Mouse (Mus musculus) layer of hippocampus, postnatal 36 days (tissue): ENCODE results near the gene 1700001O22Rik. TPM values are rescaled to one million over a fixed set of nuclear protein-coding genes. Genes with fewer than 3 reads are reported as not detected.

Experiments used
- DNase-seq, 2 experiments: peaks; one replicate each; pipeline ENCODE4 v3.0.0; 2022
- total RNA-seq, 2 experiments: library from RNA; stranded (reverse); gene quantifications; 2 replicates each; pipeline ENCODE4 v1.2.3; 2021

1700001O22Rik gene
- total RNA-seq, 2 experiments from 2014 or later: 4.8 to 5.6 TPM

DNA sequence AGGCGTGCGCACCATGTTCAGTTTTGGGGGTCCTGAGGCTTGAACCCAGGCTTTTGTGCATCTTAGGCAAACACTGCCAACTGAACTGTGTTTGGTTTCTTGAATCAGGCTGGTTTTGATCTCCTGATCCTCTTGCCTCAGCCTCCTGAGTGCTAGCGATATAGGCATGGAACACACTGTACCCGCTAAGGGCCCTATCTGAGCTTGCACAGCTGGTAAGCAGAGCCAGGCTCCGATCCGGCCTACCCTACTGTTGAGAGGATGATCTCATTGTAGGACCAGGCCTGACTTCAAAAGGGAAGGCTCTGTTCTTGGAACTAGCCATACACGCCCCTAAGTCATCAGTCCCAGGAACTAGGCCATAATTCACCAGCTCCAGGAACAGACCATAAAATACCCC lies 7.1 kb upstream of the 1700001O22Rik start:
- DNase-seq: no peak

- no peak for DNase-seq
Measured at GRCm38 (mm10) chr2:30809503-30809902, 6.0 kb upstream of the 1700001O22Rik start.

- no peak for DNase-seq
Measured at GRCm38 (mm10) chr2:30808296-30808655, 4.8 kb upstream of the 1700001O22Rik start.

DNA sequence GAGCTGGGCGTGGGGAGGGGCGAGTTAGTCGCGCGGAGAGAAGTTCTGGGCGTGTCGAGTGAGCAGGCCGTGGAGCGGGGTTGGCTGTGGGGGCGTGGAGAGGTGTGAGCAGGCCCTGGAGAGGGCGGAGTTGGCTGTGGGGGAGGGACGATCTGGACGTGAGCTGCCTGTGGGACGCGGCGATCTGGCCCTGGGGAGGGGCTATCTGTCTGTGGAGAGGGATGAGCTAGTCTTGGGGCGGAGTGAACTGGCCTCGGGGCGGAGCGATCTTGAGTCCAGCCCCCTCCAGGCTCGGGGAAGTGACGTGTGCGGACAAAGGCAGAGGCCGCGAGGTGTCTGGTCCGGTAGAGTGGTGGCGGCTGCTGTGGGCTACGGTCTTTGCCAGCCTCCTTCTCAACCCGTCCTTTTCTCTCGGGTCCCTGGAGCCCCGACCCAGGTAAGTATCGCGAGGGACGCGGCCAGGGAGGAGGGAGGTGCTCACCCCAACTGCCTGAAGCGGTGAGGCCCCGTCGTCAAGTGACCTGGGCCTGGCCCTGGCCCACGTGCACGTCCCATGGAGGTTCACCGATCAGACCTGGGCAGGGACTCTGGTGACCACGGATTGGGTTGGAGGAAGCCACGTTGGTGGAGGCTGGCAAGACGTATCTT lies 4.3 kb upstream of the 1700001O22Rik start, which contains the start of gene Ntmt1:
Gene Ntmt1, plus strand, starts transcription at position 179 of the 648 bp plus-strand sequence.
- peak; percentile 99 for DNase-seq

DNA sequence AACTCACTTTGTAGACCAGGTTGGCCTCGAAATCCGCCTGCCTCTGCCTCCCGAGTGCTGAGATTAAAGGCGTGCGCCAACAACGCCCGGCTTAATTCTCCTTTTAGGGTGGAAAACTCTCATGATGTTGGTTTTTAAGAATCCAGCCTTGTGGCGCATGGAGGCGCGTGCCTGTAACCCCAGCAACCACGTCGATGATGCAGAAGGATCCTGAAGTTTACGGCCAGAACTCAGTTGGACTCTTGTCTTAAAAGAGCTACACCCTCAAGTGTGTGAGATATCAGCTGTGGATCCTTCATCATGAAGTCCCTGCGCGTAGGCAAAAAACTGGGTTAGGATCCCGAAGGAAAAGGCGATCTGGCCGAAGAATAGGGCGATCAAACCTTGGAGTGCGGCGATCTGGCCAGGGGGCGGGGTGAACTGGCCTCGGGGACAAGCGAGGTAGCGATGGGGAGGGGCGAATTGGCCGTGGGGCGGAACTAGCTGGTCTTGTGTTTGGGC lies 3.7 kb upstream of the 1700001O22Rik start:
- no peak for DNase-seq

DNA sequence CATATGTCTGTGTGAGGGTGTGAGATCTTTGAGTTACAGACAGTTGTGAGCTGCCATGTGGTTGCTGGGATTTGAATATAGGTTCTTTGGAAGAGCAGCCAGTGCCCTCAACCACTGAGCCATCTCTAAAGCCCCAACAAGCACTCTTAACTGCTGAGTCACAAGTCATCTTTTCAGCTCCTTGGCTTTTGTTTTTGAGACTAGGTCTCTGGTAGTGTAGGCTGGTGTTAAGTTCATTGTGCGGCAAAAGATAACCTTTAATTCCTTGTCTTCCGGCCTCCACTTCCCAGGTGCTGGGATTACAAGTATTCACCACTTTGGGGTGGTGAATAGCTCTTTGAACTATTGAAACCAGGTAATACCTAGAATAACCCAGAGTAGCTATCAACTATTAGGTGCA lies 2.5 kb upstream of the 1700001O22Rik start:
- DNase-seq: no peak

GRCm38 (mm10) chr2:30801067-30801852 lies 2.2 kb downstream of the 1700001O22Rik start:
- no peak for DNase-seq

GRCm38 (mm10) chr2:30800671-30801066 lies 2.8 kb downstream of the 1700001O22Rik start:
- no peak for DNase-seq

DNA sequence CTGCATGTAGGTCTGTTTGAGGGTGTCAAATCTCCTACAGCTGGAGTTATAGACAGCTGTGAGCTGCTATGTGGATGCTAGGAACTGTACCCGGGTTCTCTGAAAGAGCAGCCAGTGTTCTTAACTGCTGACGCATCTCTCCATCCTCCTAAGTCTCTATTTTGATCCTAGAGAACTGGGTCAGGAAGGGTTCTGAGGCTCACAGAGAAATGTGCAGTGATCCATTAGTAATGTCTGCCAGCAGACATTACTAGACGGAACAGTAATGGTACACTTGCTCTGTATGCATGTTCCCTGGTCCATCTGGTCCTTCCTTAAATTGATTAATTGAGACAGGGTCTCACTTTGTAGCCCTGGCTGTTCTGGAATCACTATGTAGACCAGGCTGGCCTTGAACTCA lies 4.0 kb downstream of the 1700001O22Rik start:
- DNase-seq: no peak

- peak; percentile 84 to 86 for DNase-seq
Measured at GRCm38 (mm10) chr2:30796382-30796781, 7.1 kb downstream of the 1700001O22Rik start.

GRCm38 (mm10) chr2:30795889-30796275 lies 7.6 kb downstream of the 1700001O22Rik start:
- DNase-seq: no peak

DNA sequence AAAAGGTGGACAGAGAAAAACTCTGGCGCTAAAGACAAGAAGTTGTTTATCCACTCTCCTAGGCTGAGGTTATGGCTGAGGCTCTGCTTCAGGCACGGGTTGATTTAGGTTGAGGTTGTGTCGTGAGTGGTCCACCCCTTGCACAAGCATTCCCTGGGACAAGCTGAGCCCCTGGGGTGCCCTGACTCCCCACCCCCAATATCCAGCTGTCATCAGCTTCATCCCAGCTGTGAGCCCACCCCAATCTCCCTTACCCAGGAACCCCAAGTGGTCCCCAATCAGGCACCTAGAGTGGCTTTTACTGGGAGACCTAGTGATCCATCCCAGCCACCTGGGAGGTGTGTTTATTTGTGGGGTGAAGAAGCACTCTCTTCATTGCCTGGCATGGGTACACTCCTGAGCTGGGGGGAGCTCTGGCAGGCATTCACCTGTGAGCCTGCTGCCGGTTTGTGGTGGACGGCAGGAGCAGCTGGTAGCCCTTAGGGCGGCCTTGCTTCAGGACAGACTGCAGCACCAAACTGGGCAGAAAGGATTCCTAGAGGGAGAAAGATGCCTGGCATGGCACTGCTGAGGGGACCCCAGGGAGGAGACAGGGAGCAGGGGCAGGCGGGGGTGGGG lies 8.1 kb downstream of the 1700001O22Rik start:
- DNase-seq: no peak

GRCm38 (mm10) chr2:30794179-30795108 lies 9.0 kb downstream of the 1700001O22Rik start:
- DNase-seq: peak; percentile 96 to 98

DNA sequence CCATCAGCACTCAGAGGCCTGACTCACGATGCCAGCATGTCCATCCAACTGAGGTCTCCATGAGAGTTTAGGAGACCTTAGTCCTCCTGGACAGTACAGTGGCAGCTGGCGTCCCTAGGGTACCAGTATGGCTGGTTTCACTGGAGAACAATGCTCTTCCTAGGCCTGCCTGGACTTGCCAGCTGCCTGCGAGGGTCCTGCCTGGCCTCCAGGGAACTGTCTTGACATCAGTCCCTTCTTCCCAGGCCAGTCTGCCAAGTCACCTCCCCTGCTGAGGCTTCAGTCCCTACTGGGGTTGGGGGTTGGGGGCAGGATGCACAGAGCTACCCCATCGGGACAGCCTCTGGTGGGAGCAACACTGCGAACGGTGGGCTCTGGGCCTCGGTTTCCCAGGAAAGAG lies 11.4 kb downstream of the 1700001O22Rik start:
- no peak for DNase-seq

DNA sequence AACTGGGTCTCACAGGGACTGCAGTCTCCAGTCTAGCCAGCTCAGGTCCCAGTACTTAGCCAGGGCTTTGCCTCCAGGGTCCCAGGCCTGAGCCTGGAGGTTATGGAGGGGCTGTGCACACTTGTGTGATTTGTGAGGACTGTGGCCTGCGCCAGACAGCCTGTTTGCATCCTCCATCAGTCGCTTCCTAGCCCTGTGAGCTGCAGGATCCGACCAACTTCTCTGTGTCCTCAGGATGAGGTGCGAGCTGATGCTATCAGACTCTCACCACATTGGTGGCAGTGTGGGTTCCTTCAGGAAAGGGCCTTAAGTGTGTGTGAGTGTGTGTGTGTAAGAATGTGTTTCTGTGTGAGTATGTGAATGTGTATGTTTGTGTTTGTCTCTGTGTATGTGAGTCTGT lies 16.0 kb downstream of the 1700001O22Rik start:
- DNase-seq: no peak

- no peak for DNase-seq
Measured at GRCm38 (mm10) chr2:30784078-30784994, 19.1 kb downstream of the 1700001O22Rik start.

- DNase-seq: peak; percentile 59 to 60
Measured at GRCm38 (mm10) chr2:30783346-30783745, 20.1 kb downstream of the 1700001O22Rik start.

DNA sequence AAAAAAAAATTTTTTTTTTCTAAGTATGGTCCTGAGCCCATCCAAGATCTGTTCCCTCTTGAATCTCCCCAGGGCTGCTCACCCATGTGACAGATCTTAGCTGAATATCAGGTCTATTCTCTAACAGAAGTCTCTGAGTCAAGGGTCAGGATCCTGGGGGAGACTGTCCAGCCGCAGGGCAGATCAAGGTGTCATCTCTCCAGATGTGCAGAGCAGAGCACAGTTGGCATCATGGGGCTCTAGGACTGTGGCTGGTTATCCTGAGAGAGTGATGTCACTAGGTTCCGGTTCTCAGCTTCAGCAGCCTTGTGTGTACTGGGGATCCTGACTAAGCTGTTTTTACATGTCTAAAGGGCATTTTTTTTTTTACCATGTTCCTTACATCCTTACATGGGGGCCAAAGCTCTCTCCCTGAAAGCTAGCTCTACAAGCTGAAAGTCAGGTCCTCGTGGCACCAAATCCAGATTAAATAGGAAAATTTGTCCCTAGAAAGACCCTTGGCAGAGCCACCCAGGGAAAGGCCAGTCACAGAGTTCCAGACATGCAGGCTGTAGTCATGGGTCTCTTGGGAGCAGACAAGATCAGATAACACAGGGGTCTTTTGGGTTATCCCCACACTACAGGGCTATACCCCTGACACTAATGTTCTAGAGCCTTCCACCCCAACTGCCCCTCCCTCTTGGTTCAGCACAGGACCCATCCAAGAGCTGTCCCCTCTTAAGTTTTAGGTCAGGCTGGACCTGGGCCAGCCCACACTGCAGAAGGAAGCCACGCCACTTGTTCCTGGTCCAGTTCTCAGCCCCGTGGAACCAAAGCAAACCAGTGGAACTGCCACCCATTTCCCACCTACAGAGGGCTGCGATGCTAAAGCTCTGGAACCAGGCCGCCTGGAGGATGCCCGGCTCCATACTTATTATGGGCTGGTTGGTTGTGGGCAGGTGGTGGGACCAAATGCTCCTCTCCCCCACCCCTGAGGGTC lies 20.9 kb downstream of the 1700001O22Rik start:
- no peak for DNase-seq

- no peak for DNase-seq
Measured at GRCm38 (mm10) chr2:30779241-30779640, 24.2 kb downstream of the 1700001O22Rik start.

- DNase-seq: no peak
Measured at GRCm38 (mm10) chr2:30778235-30778634, 25.2 kb downstream of the 1700001O22Rik start.
